Mouse (Mus musculus) WW6 (cell line): ENCODE results near the gene Mb.
"Not testable (repeated sequence)": the region's sequence is repeated elsewhere in the genome, so short reads cannot be mapped to it uniquely, and the experiment has no call there.

ENCODE experiments used
- DNase-seq: peaks from one replicate; pipeline ENCODE4 v3.0.0-alpha.2; 2013; ENCODE audit warnings: low read depth, low spot score

The Mb gene

GRCm38 (mm10) chr15:77065259-77065852 is 14.9 kb upstream of the Mb start:
- DNase-seq, result no peak

- DNase-seq, result no peak
These were observed 12.3 kb upstream of the Mb start for GRCm38 (mm10) chr15:77062746-77063145.

GRCm38 (mm10) chr15:77059416-77059815 is 8.9 kb upstream of the Mb start:
- not testable (repeated sequence) for DNase-seq

- DNase-seq, result peak; percentile 75
These were observed 8.1 kb upstream of the Mb start for GRCm38 (mm10) chr15:77058566-77058965.

GRCm38 (mm10) chr15:77056791-77057051 is 6.3 kb upstream of the Mb start:
- DNase-seq, result no peak

- no peak for DNase-seq
These were observed 5.7 kb upstream of the Mb start for GRCm38 (mm10) chr15:77056001-77056790.

GRCm38 (mm10) chr15:77054611-77055175 is 4.2 kb upstream of the Mb start:
- DNase-seq, result no peak

- DNase-seq, result no peak
These were observed 2.6 kb upstream of the Mb start for GRCm38 (mm10) chr15:77053021-77053420.

GRCm38 (mm10) chr15:77052176-77052575 is 1.7 kb upstream of the Mb start:
- DNase-seq, result no peak

GRCm38 (mm10) chr15:77045609-77046008 is 4.9 kb downstream of the Mb start:
- DNase-seq, result no peak

GRCm38 (mm10) chr15:77044597-77045320 is 5.7 kb downstream of the Mb start, which contains the start of gene Apol6:
Gene Apol6 (plus strand): TSS chr15:77044729.
- no peak for DNase-seq

- DNase-seq, result no peak
These were observed 9.7 kb downstream of the Mb start for GRCm38 (mm10) chr15:77040784-77041183.

GRCm38 (mm10) chr15:77039211-77039700 is 11.2 kb downstream of the Mb start:
- DNase-seq, result no peak

- no peak for DNase-seq
These were observed 12.9 kb downstream of the Mb start for GRCm38 (mm10) chr15:77037278-77038161.

GRCm38 (mm10) chr15:77036989-77037277 is 13.5 kb downstream of the Mb start:
- DNase-seq, result no peak

- DNase-seq, result no peak
These were observed 14.0 kb downstream of the Mb start for GRCm38 (mm10) chr15:77036320-77036988.

- no peak for DNase-seq
These were observed 14.8 kb downstream of the Mb start for GRCm38 (mm10) chr15:77035643-77036042.

GRCm38 (mm10) chr15:77034526-77034925 is 15.9 kb downstream of the Mb start:
- DNase-seq, result no peak

GRCm38 (mm10) chr15:77031271-77031670 is 19.2 kb downstream of the Mb start:
- no peak for DNase-seq

GRCm38 (mm10) chr15:77029331-77029991 is 21.0 kb downstream of the Mb start:
- DNase-seq, result peak; percentile 39
